Mouse (Mus musculus) neutrophil, adult 83 days (primary cell): Measurements from ENCODE around the gene Acadvl. TPM values are rescaled to one million over a fixed set of nuclear protein-coding genes. Genes with fewer than 3 reads are reported as not detected.

Source experiments
- total RNA-seq, 2 experiments: library from RNA; stranded (reverse); gene quantifications; one replicate each; pipeline ENCODE4 v1.2.4; 2023

Gene Acadvl
- 10 to 100 TPM; 39.3 to 50.0 TPM for total RNA-seq

GRCm38 (mm10) chr11:70014880-70015558, at the start of gene Acadvl:
TSS of gene Acadvl (minus strand) at chr11:70015411.

GRCm38 (mm10) chr11:70053898-70054570, 38.8 kb upstream of the Acadvl start, which contains the start of gene Asgr1:
TSS of gene Asgr1 (plus strand) at chr11:70054085.

DNA sequence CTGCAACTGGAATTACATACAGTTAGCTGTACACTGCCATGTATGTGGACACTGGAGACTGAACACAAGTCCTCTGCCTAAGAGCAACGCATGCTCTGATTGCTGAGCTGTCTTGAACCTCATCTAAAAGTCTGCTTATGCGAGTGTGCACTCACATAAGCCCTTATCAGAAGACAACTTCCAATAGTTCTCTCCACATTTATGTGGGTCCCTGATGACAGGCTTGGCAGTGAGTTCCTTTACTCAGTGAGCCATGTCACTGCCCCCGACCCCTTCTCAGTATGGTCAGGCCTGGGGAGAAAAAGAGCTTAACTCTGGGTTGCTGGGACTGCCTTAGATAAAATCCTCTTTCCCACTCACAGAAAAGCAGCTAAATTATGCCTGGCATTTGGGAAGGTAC, 1.5 kb upstream of the Acadvl start, which contains the start of gene Dlg4:
Gene Dlg4, plus strand, starts transcription at position 274 of the 400 bp plus-strand sequence.

GRCm38 (mm10) chr11:70000396-70000898, 14.8 kb downstream of the Acadvl start, which contains the start of gene Dvl2:
TSS of gene Dvl2 (plus strand) at chr11:70000595.

DNA sequence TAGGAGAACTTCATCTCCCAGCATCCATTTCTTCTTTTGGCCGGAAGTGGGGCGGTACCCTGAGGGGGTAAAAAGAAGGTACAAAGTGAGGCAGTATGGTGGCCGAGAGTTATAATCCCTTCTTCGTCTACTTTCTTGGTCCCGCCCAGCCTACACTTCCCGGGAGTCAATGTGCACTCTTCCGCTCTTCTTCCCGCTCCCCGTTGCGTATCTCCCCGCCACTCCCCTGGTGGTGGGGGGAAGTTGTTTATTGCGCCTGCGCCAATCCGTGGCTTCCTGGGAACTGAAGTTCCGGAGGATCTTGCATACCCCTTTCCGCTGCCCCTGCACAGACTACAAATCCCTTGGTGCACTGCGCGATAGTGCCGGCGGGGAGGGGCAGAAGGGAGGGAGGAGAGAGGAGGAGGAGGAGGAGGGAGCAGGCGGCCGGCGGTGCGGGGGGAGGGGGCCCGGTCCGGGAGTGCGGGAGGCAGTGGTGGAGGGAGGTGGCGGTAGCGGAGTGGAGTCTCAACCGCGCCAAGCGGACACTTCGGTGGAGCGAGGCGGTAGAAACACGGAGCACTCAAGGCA, 19.7 kb downstream of the Acadvl start, which contains the start of gene Phf23:
Gene Phf23, plus strand, starts transcription at position 387 of the 570 bp plus-strand sequence.

DNA sequence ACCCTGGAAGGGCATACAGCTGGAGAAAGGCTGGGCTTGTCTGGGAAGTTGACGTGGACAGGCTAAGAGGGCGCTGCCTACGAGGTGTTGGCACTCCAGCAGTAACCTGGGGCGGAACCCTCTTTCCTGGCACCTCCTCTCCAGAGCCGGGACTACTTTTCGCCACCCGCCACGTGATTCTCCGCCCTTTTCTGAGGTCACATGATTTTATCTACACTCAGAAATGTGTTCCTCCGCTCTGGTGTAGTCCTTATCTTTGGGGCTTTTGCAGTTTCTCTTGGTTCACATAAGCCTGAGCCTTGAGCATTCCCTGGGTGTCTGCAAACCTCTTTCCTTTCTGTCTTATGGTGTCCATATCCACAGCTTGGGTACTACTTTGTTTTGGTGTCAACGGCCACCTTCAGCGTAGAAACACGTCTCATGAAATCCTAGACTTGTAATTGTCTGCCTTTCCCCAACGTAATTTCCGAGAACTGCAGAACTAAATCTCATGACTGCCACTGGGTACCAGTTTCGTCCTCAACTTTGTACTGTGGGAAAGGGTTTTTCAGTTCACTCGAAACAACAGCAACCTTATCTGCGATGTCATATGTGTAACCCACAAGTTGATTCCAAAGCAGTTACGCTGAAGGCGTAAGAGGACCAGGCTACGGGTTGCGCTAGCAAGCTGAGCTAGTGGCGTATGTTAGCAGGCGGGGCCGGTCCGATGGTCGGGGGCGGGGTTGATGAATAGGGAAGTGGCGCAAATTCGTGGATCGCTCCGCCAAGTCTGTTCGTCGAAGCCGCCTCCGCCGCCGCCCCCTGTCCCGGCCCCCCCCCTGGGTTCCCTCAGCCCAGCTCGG, 24.1 kb downstream of the Acadvl start, which contains the start of gene Gabarap:
Gene Gabarap, plus strand, starts transcription at position 294 of the 842 bp plus-strand sequence.

DNA sequence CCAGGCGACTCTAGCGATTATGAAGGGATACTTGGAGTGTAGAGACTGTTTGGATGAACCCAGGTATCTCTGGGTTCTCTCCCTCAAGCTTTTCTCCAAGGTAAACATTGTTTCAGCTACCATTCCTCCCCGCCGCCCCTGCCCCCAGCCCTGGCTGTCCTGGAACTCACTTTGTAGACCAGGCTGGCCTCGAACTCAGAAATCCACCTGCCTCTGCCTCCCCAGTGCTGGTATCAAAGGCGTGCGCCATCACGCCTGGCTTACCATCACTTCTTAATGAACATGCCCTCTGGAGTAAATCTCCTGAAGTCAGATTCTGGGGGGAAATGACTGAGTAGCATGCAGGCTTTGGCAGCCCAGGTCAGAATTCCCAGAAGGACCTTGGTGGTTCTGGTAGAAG, 33.0 kb downstream of the Acadvl start, which contains the start of gene Elp5:
Gene Elp5, minus strand, starts transcription at position 293 of the 400 bp plus-strand sequence.

GRCm38 (mm10) chr11:69981141-69981762, 34.0 kb downstream of the Acadvl start, which contains the start of gene Ctdnep1:
TSS of gene Ctdnep1 (plus strand) at chr11:69981156.

DNA sequence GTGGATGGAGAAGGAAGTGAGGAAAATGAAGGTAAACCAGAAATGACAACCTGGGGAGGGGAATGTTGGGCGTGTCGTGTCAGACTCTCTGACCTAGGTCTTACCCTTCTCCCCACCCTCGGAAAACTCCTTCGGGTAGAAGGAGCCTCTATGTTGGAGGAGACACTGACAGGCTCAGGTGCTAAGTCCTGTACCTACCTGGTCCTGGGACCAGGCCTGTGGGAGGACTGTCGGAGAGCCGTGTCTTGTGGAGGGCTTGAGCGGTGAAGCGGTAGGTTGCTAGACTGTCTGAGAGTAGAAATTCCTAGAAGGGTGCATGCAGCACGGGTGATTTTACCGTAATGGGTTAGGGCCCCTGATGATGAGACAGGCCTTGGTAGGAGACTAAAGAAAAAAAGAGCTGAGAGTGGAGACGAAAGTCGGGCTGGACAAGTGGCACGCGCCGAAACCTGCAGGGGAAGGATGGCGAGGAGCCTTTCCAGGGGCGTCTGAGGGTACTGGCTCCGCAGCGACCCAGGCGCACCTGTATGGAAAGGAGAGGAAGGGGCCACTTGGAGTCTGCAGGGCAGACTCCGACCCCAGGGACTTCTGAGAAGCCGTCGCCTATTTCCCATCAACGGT, 50.5 kb downstream of the Acadvl start, which contains the start of gene Cldn7:
Gene Cldn7, plus strand, starts transcription at position 130 of the 621 bp plus-strand sequence.

Other genes starting within 250 kb of the Acadvl start
- gene Zbtb4, start 249.5 kb downstream of the Acadvl start, total RNA-seq, result 1 to 10 TPM; 2.4 to 3.3 TPM
- 1 to 10 TPM in 1 of 2 experiments, under 1 TPM in 1; 0.79 to 1.9 TPM for gene Chrnb1, start 219.5 kb downstream of the Acadvl start, total RNA-seq
- under 1 TPM in 1 of 2 experiments, not detected in 1; 0.18 TPM for gene Fgf11, start 213.6 kb downstream of the Acadvl start, total RNA-seq
- not detected for gene Tmem102, start 209.8 kb downstream of the Acadvl start, total RNA-seq
- gene Gm39566, start 200.1 kb downstream of the Acadvl start, total RNA-seq, result not detected
- gene Spem2, start 196.9 kb downstream of the Acadvl start, total RNA-seq, result not detected
- not detected for gene Spem1, start 193.2 kb downstream of the Acadvl start, total RNA-seq
- gene Nlgn2, start 177.6 kb downstream of the Acadvl start, total RNA-seq, result 1 to 10 TPM; 1.3 to 2.1 TPM
- 100 to 1,000 TPM in 1 of 2 experiments, 10 to 100 TPM in 1; 99.2 to 106 TPM for gene Tmem256, start 176.9 kb downstream of the Acadvl start, total RNA-seq
- gene Plscr3, start 169.0 kb downstream of the Acadvl start, total RNA-seq, result 10 to 100 TPM; 35.0 to 35.9 TPM
- not detected for gene Tnk1, start 156.7 kb downstream of the Acadvl start, total RNA-seq
- gene Tmem95, start 137.4 kb downstream of the Acadvl start, total RNA-seq, result 1 to 10 TPM in 1 of 2 experiments, under 1 TPM in 1; 0.88 to 1.2 TPM
- gene Kctd11, start 134.0 kb downstream of the Acadvl start, total RNA-seq, result 1 to 10 TPM; 8.6 to 9.0 TPM
- gene Acap1, start 119.9 kb downstream of the Acadvl start, total RNA-seq, result 100 to 1,000 TPM; 260 to 263 TPM
- 1 to 10 TPM; 3.0 to 3.2 TPM for gene 2810408A11Rik, start 114.4 kb downstream of the Acadvl start, total RNA-seq
- 10 to 100 TPM; 20.9 to 27.6 TPM for gene Neurl4, start 114.3 kb downstream of the Acadvl start, total RNA-seq
- 10 to 100 TPM; 69.0 to 84.5 TPM for gene Gps2, start 101.5 kb downstream of the Acadvl start, total RNA-seq
- gene Eif5a, start 93.5 kb downstream of the Acadvl start, total RNA-seq, result 100 to 1,000 TPM; 482 to 501 TPM
- not detected for gene Ybx2, start 79.6 kb downstream of the Acadvl start, total RNA-seq
- 1 to 10 TPM in 1 of 2 experiments, under 1 TPM in 1; 0.97 to 1.3 TPM for gene Slc2a4, start 67.2 kb downstream of the Acadvl start, total RNA-seq
- not detected for gene Cldn7, start 50.6 kb downstream of the Acadvl start, total RNA-seq
- 10 to 100 TPM; 75.0 to 80.3 TPM for gene Ctdnep1, start 34.3 kb downstream of the Acadvl start, total RNA-seq
- 10 to 100 TPM; 24.3 to 31.0 TPM for gene Elp5, start 32.9 kb downstream of the Acadvl start, total RNA-seq
- gene Gabarap, start 24.3 kb downstream of the Acadvl start, total RNA-seq, result 100 to 1,000 TPM; 475 to 527 TPM
- gene Phf23, start 19.6 kb downstream of the Acadvl start, total RNA-seq, result 10 to 100 TPM; 41.2 to 53.6 TPM
- gene Dvl2, start 14.8 kb downstream of the Acadvl start, total RNA-seq, result 10 to 100 TPM; 15.0 to 18.2 TPM
- gene Dlg4, start 1.5 kb upstream of the Acadvl start, total RNA-seq, result 1 to 10 TPM; 5.5 to 5.8 TPM
- gene Asgr1, start 38.7 kb upstream of the Acadvl start, total RNA-seq, result not detected
- gene Asgr2, start 77.2 kb upstream of the Acadvl start, total RNA-seq, result not detected
- 10 to 100 TPM; 11.8 to 12.3 TPM for gene Mgl2, start 114.9 kb upstream of the Acadvl start, total RNA-seq
- 10 to 100 TPM; 17.3 to 20.9 TPM for gene Clec10a, start 140.8 kb upstream of the Acadvl start, total RNA-seq
- gene Slc16a11, start 197.3 kb upstream of the Acadvl start, total RNA-seq, result not detected
- gene Slc16a13, start 205.7 kb upstream of the Acadvl start, total RNA-seq, result 1 to 10 TPM; 1.5 to 2.1 TPM
- not detected for gene Bcl6b, start 214.4 kb upstream of the Acadvl start, total RNA-seq
- 10 to 100 TPM; 42.2 to 47.4 TPM for gene 0610010K14Rik, start 222.5 kb upstream of the Acadvl start, total RNA-seq
- 1 to 10 TPM; 3.8 to 5.9 TPM for gene Gm21988, start 224.4 kb upstream of the Acadvl start, total RNA-seq
- 100 to 1,000 TPM; 108 to 111 TPM for gene Rnasek, start 224.4 kb upstream of the Acadvl start, total RNA-seq
- under 1 TPM; 0.18 to 0.42 TPM for gene Alox12, start 239.9 kb upstream of the Acadvl start, total RNA-seq